Mouse (Mus musculus) liver, embryonic 14 days (tissue): ENCODE data around the gene Dcun1d4. TPM values are rescaled to one million over a fixed set of nuclear protein-coding genes. Genes with fewer than 3 reads are reported as not detected.

Experiments
- polyA plus RNA-seq: library from polyadenylated mRNA; depleted of rRNA; stranded (reverse); fragments of >200 nt; gene quantifications from 2 replicates; pipeline ENCODE4 v1.2.3, GENCODE M21; 2012; rRNA removed

The Dcun1d4 gene
- polyA plus RNA-seq = 1.9 TPM in 2 replicates

GRCm38 (mm10) chr5:73480700-73481099 is at the start of gene Dcun1d4:
Gene Dcun1d4 (plus strand): TSS chr5:73481000.

Other genes with a start within 250 kb of the Dcun1d4 start
- gene Fryl, start 224.4 kb upstream of the Dcun1d4 start, polyA plus RNA-seq = 18.8 and 23.5 TPM in 2 replicates
- 88.3 and 88.6 TPM in 2 replicates for gene Ociad1, start 188.2 kb upstream of the Dcun1d4 start, polyA plus RNA-seq
- gene Ociad2, start 140.0 kb upstream of the Dcun1d4 start, polyA plus RNA-seq = 0.71 and 0.92 TPM in 2 replicates
- gene Cwh43, start 74.9 kb upstream of the Dcun1d4 start, polyA plus RNA-seq = 0.02 TPM in 1 of 2 replicates, not detected in the other
- gene Lrrc66, start 151.5 kb downstream of the Dcun1d4 start, polyA plus RNA-seq = 0.03 and 0.10 TPM in 2 replicates
- 1.4 and 1.7 TPM in 2 replicates for gene Sgcb, start 166.8 kb downstream of the Dcun1d4 start, polyA plus RNA-seq
- gene Spata18, start 170.4 kb downstream of the Dcun1d4 start, polyA plus RNA-seq = not detected in 2 replicates